Mouse (Mus musculus) spleen, postnatal 4 days (tissue): ENCODE measurements around the gene St3gal6.

Source experiments
- DNase-seq, 2 experiments: peaks; one replicate each; pipeline ENCODE4 v3.0.0; 2022; ENCODE audit warnings: low spot score in 2 of 2

St3gal6 gene

GRCm38 (mm10) chr16:58523972-58524850 is at the start of gene St3gal6:
St3gal6 (minus strand) TSS chr16:58524243.
- no peak for DNase-seq

- no peak for DNase-seq
These were observed 46.7 kb upstream of the St3gal6 start for GRCm38 (mm10) chr16:58570694-58571264.

DNA sequence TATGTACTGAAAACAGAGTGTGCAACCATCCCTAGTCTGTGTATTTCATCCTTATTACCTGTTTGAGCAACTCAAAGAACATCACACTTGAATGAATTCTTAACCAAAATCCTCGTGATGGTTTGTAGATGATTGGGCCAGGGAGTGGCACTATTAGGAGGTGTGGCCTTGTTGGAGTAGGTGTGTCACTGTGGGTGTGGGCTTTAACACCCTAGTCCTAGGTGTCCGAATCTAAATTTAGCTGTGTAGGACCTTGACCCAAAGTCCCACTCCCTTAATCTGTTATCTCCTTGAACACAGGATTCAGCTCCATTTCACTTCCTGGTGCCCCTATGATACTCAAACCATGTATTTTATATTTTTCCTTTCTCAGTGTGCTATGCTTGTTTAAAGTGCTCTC is 37.2 kb upstream of the St3gal6 start:
- no peak for DNase-seq

DNA sequence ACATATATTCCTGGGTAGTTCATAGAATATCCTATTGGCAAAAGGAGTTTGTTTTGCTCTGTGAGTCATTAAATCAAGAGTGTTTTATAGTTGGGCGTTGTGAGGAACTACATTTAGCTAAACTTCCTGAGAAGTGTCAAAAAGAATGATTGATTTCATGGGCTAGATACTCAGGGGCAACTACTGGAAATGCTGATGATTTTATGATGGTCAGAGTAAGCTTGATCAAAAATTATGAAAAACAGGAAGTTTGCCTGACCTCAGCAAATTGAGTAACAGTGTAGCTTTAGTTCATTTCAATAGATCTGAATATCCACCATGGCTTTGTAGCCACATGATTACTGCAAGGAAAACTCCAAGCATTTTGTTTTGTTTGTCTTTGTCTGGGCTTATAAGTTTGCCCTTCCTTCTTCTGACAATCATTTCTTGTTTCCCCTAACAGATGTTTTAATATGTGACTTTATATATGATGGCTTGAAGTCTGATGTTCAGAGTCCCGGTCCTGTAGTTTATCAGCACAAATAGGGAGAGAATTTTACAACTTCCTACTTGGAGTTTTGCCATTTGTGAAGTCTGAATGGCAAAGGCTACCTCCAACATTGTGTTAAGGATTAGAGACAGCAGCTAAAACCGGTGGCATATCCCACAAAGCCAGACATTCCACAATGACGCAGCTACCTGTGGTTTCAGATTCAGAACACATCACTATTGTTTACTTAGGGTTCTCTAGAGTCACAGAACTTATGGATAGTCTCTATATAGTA is 32.2 kb upstream of the St3gal6 start:
- no peak for DNase-seq

GRCm38 (mm10) chr16:58554673-58555072 is 30.6 kb upstream of the St3gal6 start:
- DNase-seq, result no peak

DNA sequence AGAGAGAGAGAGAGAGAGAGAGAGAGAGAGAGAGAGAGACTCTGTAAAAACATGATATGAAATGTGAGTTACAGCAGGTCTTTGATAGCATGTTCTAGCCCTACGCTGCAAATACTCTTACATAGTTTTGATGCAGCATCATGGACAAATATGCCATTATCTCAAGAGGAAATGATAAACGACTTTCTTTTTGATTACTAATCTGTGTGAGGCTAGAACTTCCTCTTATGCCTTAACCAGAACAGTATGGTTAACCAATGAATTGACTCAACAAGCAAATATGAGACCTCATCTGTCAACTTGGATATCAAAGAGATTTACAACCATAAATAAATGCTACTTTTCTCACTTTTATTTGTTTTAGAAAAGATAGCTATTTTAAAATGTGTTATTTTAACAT is 24.0 kb upstream of the St3gal6 start:
- DNase-seq, result no peak

GRCm38 (mm10) chr16:58546128-58546527 is 22.1 kb upstream of the St3gal6 start:
- DNase-seq, result no peak

DNA sequence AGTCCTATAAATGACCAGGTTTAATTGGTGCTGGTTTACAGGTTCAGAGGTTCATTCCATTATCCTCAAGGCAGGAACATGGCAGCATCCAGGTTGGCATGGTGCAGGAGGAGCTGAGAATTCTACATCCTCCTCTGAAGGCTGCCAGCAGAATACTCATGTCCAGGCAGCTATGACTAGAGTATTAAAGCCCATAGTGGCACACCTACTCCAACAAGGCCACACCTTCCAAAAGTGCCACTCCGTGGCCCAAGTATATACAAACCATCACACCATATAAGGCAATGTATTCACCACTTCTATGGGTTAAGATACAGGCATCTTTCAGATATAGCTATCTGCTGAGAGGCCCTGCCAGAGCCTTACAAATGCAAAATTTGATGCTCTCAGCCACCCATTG is 15.4 kb upstream of the St3gal6 start:
- DNase-seq, result no peak

DNA sequence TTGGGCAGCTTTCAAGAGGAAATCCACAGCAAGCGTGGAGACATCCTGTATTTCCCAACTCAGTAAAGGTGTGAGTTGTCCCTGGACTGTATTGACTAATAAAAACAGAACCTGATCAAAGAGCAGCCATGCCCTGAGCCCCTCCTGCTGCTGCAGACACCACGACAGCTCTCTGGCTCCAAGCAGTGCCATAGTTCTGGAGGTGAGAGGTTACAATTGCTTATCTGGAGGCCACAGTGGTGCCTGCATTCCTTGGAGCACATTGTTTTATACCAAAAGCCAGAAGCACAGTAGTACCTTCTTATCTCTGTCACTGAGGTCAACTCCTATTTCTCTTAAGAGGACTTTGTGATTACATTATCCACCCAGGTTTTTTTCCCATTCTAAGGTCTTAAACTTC is 15.0 kb upstream of the St3gal6 start:
- DNase-seq, result no peak

GRCm38 (mm10) chr16:58536076-58536475 is 12.0 kb upstream of the St3gal6 start:
- DNase-seq, result no peak

DNA sequence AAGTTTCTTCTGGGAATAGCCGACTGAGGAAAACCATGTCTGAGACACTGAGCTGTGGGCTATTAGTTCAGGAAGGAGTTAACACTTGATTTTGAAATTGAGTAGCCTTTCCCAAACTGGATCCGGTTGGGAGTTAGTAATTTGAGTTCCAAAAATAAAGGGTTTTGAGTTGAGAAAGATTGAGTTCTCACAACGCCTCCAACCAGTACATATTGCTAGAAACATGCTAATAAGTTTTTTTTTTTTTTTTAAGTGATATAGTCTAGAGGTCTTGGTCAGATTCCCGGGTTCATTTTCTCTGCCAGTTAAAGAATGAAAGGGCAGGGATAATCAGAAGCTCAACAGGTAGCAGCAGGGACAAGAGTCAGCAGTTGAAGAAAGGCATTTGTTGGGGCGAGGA is 11.2 kb upstream of the St3gal6 start:
- no peak for DNase-seq

- DNase-seq, result no peak
These were observed 10.5 kb upstream of the St3gal6 start for GRCm38 (mm10) chr16:58534245-58535142.

- no peak for DNase-seq
These were observed 9.7 kb upstream of the St3gal6 start for GRCm38 (mm10) chr16:58533742-58534141.

DNA sequence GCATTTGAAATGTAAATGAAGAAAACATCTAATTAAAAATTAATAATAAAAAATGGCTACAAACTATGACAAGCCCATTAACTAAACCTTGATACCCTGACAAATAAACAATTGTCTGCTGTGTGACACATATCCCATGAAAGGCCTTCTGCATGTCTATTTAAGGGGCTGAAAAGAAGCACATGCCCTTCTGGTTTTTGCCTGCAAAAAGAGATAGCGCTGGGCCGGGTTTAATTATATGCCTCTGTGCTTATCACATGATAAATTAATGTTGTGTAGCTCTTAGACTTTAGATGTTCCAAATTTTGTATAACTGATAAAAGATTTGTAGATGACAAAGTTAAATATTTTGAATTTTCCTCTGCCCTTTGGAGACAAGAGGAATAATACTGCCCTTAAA is 9.2 kb upstream of the St3gal6 start:
- DNase-seq, result no peak

DNA sequence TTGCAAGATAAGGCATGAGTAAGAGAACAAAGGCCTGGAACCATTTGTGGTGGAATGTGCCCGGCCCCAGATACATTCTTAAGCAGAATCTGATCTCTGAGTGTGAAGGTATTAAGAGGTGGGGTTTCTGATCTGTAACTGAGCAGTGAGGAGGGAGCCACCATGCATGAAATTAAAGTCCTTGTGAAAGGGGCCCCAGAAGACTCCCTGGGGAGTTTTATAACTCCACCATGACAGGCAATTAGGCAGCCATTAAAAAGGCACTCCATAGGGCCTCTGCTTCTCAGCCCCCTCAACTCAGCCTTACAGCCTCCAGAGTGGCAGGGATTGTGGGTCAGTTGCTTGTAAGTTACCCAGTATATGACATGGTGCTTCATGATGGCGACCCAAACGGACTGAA is 8.5 kb upstream of the St3gal6 start:
- DNase-seq, result no peak

DNA sequence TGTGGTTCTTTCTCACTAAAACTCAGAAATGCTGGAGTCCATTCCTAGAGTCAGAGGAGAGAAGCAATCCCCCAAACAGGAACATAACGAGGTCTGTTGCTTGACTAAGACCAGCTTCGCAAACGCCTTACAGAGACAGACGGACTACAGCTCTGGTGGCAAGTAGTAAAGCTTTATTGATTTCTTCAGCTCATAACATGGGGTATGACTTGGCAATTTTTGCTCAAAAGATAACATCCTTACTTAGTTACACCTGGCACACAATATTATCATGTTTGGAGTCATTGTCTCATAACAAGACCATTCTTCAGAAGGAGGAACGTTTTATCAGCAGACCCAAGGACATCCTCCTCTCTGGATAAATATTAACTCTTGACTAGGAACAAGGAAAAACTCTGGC is 3.8 kb upstream of the St3gal6 start:
- DNase-seq, result no peak

GRCm38 (mm10) chr16:58526729-58527128 is 2.7 kb upstream of the St3gal6 start:
- no peak for DNase-seq

GRCm38 (mm10) chr16:58525832-58526231 is 1.8 kb upstream of the St3gal6 start:
- DNase-seq, result no peak

- DNase-seq, result peak; percentile 56 to 83
These were observed 791 bp downstream of the St3gal6 start for GRCm38 (mm10) chr16:58523044-58523859.

GRCm38 (mm10) chr16:58522677-58523043 is 1.4 kb downstream of the St3gal6 start:
- no peak for DNase-seq

DNA sequence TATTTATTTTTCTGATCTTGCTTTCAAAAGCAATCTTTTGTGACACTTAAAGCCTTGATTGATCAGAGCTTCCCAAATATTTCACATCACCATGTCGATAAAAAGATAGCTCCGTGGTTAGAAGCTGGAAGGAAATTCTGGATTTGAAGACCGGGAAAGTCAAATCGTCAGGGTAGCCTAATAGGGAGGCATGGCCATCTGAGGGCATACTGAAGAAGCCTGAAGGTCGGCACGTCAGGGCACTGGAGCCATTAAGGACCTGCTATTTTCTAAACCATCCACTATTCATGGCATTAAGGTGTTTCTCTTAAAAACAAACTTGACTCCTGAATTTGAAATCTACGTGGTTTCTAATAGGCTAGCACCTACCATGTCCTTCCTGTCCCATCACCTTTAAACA is 2.1 kb downstream of the St3gal6 start:
- peak in 1 of 2 experiments; percentile 55 for DNase-seq
